Mouse (Mus musculus): ENCODE results near the gene Rtn4rl1. TPM values are rescaled to one million over a fixed set of nuclear protein-coding genes. Genes with fewer than 3 reads are reported as not detected.

Rtn4rl1 gene
- polyA plus RNA-seq, 1 experiment, result 23.3 TPM

- no peak for DNase-seq (ENCODE audit: low spot score)
Observed at GRCm38 (mm10) chr11:75212876-75213275, 19.3 kb downstream of the Rtn4rl1 start.

DNA sequence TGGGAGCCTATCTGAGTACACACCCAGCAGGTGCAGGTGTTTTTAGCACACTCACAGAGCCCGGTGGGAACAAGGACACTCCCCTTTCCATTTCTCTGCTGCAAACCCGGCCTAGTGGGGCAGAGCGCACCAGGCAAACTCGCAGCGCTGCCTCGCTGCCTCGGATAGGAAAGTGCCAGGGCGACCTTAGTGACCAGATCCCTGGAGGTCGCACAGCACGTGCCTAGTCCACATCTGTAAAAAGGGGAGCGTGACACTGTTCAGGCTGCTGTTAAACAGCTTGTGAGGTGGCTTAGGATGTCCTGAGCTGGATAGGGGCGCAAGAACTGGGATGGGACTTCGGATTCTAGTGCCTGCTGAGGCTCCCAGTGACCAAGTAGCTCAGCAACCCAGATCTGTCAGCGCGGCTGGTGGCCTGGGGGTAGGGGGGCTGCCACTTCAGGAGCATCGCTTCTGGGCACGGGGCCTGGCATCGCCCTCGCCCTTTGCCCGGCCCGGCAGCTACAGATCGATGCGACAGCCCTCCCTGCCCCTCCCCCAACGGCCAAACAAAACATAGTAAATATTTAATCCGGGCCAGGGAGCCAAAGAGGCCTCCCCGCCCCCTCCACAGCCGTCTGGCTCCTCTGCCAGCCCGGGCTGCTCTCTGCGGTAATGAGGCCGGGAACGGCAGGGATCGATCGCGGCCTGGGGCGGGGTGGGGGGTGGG, 19.9 kb downstream of the Rtn4rl1 start:
- DNase-seq (ENCODE audit: low spot score), result peak; percentile 59

DNA sequence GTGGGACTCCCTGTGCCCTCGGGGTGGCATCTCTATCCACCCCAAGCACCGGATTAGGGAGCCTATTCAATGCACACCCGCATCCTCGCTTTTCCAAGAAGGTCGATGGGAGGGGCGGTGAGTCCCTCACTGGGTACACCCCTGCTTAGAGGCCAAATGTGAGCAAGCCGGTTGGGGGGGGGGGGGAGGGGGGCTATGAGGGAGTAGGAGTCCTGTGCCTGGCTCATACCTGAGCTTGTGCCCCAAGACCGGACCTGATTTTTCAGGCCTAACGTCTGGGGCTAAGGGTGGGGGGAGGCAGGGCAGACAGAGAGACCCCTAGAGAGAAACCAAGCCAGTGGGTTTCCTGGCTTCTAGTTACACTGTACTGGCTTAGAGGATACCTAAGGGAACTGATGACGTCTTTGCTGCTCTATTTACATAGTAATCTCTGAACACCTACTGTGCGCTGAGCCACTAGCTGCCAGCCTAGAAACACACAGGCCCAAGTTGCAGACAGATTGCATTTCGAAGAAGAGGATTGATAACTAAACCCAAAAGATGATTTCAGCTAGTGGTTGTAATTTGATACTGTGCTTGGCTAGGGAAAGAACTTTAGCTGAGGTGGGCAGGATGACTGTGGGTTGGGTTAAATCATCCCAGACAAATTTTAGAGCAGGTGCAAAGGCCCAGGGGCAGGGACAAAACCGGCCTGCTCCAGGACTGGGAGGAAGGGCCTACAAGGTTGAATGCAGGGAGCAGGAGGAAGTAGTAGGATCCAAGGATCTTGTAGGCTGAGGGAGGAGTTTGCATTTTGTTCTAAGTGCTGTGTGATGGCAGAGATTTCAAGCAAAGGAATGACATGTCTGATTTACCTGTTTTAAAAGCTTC, 20.7 kb downstream of the Rtn4rl1 start:
- DNase-seq (ENCODE audit: low spot score), result no peak

GRCm38 (mm10) chr11:75220115-75220514, 26.5 kb downstream of the Rtn4rl1 start:
- no peak for DNase-seq (ENCODE audit: low spot score)

DNA sequence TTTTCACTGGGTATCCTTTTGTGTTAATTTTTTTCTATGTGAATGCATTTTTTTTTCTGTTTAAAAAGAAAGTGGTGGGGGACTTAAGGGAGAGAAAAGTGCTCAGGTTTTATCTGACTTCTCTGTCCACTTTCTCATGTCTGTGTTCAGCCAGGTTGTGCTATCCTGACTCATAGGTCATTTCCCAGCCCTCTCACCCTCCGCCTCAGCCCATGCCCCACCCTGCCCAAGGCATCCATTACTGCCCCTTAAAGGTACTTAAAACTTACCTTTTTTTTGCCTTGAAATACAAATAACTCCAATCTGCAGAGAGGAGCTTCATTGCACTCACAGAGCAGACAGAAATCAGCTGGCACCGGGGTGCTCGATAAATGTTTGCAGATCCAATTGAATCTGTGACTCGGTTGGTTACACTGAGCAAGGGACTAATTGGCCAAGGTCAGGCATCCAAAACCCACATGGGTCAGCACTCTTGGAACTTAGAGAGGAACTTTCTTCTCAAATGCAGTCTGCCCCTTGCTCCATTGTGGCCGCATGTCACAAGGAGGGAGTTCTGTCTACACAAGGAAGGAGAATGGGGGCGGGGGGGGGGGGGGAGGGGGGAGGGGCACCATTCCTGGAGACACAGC, 27.0 kb downstream of the Rtn4rl1 start:
- DNase-seq (ENCODE audit: low spot score), result no peak

DNA sequence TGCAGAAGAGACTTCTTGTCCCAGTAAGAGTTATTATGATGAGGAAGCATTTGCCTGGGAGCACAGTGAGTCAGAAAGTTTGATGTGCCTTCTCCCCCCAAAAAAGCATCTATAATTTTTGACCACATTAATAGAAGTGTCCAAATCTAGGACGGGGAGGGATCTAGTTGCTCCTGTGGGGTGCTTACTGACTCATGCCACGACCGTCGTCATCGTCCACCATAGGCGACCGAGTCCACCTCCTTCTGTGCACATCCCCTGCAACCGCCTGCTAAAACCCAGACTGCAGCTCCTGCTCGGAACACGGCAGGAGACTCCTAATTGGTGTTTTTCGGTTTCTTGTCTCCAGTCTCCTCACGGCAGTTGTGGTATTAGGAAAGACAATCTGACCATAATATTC, 30.5 kb downstream of the Rtn4rl1 start:
- DNase-seq (ENCODE audit: low spot score), result no peak

DNA sequence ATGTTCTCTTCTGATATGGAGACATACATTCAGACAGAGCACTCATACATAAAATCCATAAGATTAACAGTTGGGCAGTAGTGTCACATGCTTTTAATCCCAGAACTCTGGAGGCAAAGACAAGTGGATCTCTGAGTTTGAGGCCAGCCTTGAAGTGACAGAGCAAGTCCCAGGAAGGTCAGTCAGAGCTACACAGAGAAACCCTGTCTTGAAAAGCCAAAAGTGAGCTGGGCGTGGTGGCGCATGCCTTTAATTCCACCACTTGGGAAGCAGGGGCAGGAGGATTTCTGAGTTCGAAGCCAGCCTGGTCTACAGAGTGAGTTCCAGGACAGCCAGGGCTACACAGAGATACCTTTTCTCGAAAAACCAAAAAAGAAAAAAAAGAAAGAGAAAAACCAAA, 31.3 kb downstream of the Rtn4rl1 start:
- no peak for DNase-seq (ENCODE audit: low spot score)

DNA sequence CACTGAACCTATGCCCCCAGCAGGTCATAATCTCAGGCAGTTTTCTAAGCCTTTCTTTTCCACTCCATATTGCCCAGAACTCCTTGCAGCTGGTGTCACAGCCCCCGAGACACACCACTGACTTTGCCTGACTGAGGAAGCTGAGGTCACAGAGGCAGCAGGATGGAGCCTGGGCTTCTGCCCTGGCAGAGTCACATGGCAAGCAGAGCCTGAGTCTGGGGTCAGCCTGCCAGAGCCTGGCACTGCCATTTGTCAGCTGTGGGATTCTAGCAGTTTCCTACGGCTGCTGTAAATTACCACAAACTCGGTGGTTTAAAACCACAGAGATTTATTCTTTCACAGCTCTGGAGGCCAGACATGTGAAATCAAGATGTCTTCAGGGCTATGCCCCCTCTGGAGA, 34.0 kb downstream of the Rtn4rl1 start:
- no peak for DNase-seq (ENCODE audit: low spot score)

GRCm38 (mm10) chr11:75229289-75229688, 35.7 kb downstream of the Rtn4rl1 start:
- DNase-seq (ENCODE audit: low spot score), result no peak

- DNase-seq (ENCODE audit: low spot score), result no peak
Observed at GRCm38 (mm10) chr11:75230272-75230760, 36.7 kb downstream of the Rtn4rl1 start.

- DNase-seq (ENCODE audit: low spot score), result peak; percentile 60
Observed at GRCm38 (mm10) chr11:75231756-75232155, 38.2 kb downstream of the Rtn4rl1 start.

DNA sequence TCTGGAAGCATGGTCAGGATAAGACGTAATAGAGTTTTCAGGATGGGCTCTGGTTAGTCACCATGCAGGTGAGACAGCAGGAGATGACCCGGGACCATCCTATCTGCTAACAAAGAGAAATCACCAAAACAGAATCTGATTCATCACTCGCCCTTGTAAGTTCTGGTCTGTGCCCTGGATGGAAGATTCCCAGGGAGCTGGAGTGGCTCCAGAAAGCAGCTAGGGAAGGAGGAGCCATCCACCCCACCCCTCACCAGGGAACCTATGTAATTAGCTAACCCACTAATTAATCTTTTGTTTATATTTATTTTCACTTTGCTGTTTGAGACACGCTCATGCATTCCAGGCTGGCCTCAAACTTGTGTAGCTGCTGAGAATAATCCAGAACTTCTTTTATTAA, 38.9 kb downstream of the Rtn4rl1 start:
- DNase-seq (ENCODE audit: low spot score), result no peak

DNA sequence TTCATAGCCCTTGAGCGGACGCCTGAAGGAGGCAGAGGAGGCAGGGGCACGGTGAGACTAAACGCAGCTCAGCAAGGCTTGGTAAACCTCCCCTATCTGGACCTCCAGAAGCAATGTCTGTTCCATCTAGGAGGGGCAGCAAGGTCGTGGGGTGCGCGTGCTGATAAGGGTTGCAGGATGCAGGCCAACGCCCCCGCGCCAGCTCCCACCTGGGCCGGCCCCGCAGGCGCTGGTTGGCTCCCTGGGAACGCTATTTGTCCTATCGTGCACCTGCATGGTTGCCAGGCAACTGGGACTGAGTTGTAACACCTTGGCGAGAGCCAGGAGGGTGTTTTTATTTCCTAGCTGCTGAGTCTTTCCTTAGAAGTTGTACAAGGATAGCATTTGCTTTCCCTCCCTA, 41.2 kb downstream of the Rtn4rl1 start:
- no peak for DNase-seq (ENCODE audit: low spot score)

- DNase-seq (ENCODE audit: low spot score), result no peak
Observed at GRCm38 (mm10) chr11:75240158-75240934, 46.8 kb downstream of the Rtn4rl1 start.

DNA sequence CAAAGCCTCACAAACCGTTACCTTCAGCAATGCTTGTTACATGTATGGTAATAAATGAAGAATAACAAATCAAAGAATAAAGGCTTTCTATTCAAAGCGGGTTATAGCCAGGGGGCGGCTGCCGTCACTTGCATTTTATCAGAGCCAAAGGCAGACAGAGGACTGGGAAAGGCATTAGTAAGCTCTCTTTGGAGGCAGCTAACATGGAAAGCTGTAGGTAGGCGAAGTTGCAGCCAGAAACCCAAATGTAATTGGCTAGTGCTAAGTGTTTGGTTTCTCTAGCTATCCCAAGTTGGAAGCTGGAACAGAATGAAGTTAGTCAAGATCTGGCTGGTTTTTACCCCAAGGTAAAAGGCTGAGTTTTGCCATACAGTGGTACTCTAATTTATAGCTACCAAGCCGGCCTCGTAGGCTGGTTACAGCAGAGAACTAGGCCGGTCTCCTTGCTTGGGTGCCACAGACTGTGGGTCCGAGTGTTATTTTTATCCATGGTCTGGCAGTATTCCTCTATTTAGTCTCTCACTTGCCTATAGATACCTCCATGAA, 49.2 kb downstream of the Rtn4rl1 start:
- DNase-seq (ENCODE audit: low spot score), result no peak

GRCm38 (mm10) chr11:75244368-75245275, 51.0 kb downstream of the Rtn4rl1 start:
- DNase-seq (ENCODE audit: low spot score), result no peak

GRCm38 (mm10) chr11:75245372-75246330, 52.1 kb downstream of the Rtn4rl1 start:
- no peak for DNase-seq (ENCODE audit: low spot score)

GRCm38 (mm10) chr11:75246589-75246988, 53.0 kb downstream of the Rtn4rl1 start:
- DNase-seq (ENCODE audit: low spot score), result no peak

GRCm38 (mm10) chr11:75247137-75247730, 53.7 kb downstream of the Rtn4rl1 start:
- no peak for DNase-seq (ENCODE audit: low spot score)
